Mouse (Mus musculus): Measurements from ENCODE around the gene Hoxa2.

DNA sequence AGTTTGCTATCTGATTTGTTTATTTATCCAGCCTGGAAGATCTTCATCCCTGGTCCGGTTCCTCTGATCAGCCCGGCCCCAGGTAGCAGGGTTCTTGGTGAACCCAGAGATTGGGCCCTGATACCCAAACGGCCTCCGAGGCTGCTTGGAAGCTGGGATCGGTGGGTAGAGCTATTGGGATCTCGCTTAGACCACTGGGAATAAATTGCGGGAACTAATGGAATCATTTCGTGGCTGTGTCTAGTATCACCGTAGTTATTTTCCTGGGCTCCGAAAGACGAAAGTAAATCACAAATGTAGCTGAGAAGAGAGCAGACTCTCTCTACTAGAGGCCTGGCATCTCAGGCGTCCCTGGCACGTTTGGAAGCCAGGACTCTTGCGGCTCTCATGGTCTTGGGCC, 40.6 kb upstream of the Hoxa2 start:
- TF ChIP-seq CTCF (IDR thresholded peaks at IDR 0.05; ENCODE audit: borderline replicate concordance, control insufficient read depth, extremely low read depth, insufficient read depth, low read length, poor library complexity), result no peak
- TF ChIP-seq POLR2A (IDR thresholded peaks at IDR 0.05; ENCODE audit: control insufficient read depth, extremely low read depth, insufficient read depth, low read length, poor library complexity), result no peak
